Mouse (Mus musculus): ENCODE results near the gene Hist1h3f. TPM values are rescaled to one million over a fixed set of nuclear protein-coding genes. Genes with fewer than 3 reads are reported as not detected.
"Not testable (repeated sequence)": the region's sequence is repeated elsewhere in the genome, so short reads cannot be mapped to it uniquely, and the experiment has no call there.

The Hist1h3f gene
- polyA plus RNA-seq, 1 experiment from 2014 or later: 1.5 TPM

- H3K4me1 ChIP-seq; ATAC-seq (ENCODE audit: low FRiP score, low read depth); H3K36me3 ChIP-seq; H3K9me3 ChIP-seq; H3K27me3 ChIP-seq: not testable (repeated sequence)
- Histone ChIP-seq H3K4me2 (replicated peaks) (peak overlapping the region; percentile 69), H3K9ac (peak overlapping the region; percentile 74), H3K27ac (peak overlapping the region; percentile 96), H3K4me3 (peak overlapping the region; percentile 48)
- 0% methylated on average over 2 of the region's 5 CpGs for WGBS
These were observed 17.7 kb downstream of the Hist1h3f start for GRCm38 (mm10) chr13:23561531-23561882.

GRCm38 (mm10) chr13:23561883-23562659 is 18.2 kb downstream of the Hist1h3f start, which contains the start of gene Hist1h3e:
Hist1h3e (minus strand) TSS chr13:23562369.
- peak within 1 kb of the TSS; percentile 69 for H3K4me2 ChIP-seq (replicated peaks)
- not testable (repeated sequence) for H3K4me1 ChIP-seq, H3K27me3 ChIP-seq, H3K36me3 ChIP-seq, H3K9me3 ChIP-seq
- WGBS: under 1% methylated on average over 65 of the region's 67 CpGs
- peak; percentile 95 for ATAC-seq (ENCODE audit: low FRiP score, low read depth)
- H3K27ac ChIP-seq: peak within 1 kb of the TSS; percentile 96
- peak within 1 kb of the TSS; percentile 48 for H3K4me3 ChIP-seq
- H3K9ac ChIP-seq: peak within 1 kb of the TSS; percentile 74

- Histone ChIP-seq H3K4me3 (peak overlapping the region; percentile 48), H3K9me3 (no peaks in the 10 kb centered on the region), H3K27me3 (no peaks in the 10 kb centered on the region), H3K27ac (peak overlapping the region; percentile 96), H3K36me3 (no peaks in the 10 kb centered on the region), H3K4me1 (no peaks in the 10 kb centered on the region; the same call in 1 of the 2 replicates), H3K4me2 (replicated peaks) (peak overlapping the region; percentile 69), H3K9ac (peak overlapping the region; percentile 74)
- 5% methylated on average over 18 of the region's 18 CpGs for WGBS
- peak; percentile 68; the same call in 1 of the 2 replicates for ATAC-seq (ENCODE audit: low FRiP score, low read depth)
These were observed 19.0 kb downstream of the Hist1h3f start for GRCm38 (mm10) chr13:23562699-23563462.

- no peaks in the 10 kb centered on the region for H3K36me3 ChIP-seq
- H3K4me1 ChIP-seq: no peaks in the 10 kb centered on the region; the same call in 1 of the 2 replicates
- no peak overlapping the region for H3K9ac ChIP-seq
- ATAC-seq (ENCODE audit: low FRiP score, low read depth): no peak
- no peak overlapping the region for H3K4me3 ChIP-seq
- H3K9me3 ChIP-seq: no peaks in the 10 kb centered on the region
- H3K27ac ChIP-seq: no peak overlapping the region
- 89% methylated on average over 2 of the region's 2 CpGs for whole genome bisulfite sequencing
- H3K4me2 ChIP-seq (replicated peaks): no peak overlapping the region
- no peaks in the 10 kb centered on the region for H3K27me3 ChIP-seq
These were observed 20.6 kb downstream of the Hist1h3f start for GRCm38 (mm10) chr13:23564482-23564881.

GRCm38 (mm10) chr13:23570261-23571021 is 26.6 kb downstream of the Hist1h3f start:
- H3K27me3 ChIP-seq; H3K9me3 ChIP-seq; H3K36me3 ChIP-seq; ATAC-seq (ENCODE audit: low FRiP score, low read depth): not testable (repeated sequence)
- peak overlapping the region; percentile 75 for H3K4me2 ChIP-seq (replicated peaks)
- peak overlapping the region; percentile 96 for H3K27ac ChIP-seq
- H3K4me1 ChIP-seq: peaks cover 22% of the 10 kb centered on the region
- peak overlapping the region; percentile 53 for H3K4me3 ChIP-seq
- 1% methylated on average over 27 of the region's 41 CpGs for WGBS
- H3K9ac ChIP-seq: peak overlapping the region; percentile 63

DNA sequence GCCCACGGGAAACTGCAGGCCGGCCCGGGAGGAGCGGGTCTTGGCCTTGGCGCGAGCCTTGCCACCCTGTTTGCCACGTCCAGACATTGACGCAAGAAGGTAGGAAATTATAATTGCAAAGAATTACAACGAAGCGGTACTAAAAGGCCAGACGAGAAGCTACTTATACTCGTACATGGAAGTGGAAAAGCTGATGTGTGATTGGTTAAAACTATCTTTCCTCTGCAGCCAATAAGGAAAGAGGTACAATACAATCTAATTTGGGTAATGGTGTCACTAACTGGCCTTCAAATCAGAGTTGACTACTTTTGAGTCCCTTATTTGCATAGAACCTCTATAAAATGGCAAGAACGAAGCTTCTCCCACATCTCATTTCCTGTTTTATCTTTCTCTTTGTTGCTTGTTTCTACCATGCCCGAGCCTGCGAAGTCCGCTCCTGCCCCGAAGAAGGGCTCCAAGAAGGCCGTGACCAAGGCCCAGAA is 27.2 kb downstream of the Hist1h3f start, which contains the start of the genes Hist1h2ae and Hist1h2bg:
Hist1h2ae (minus strand) TSS at position 199 of the 482 bp plus-strand sequence.
Hist1h2bg (plus strand) TSS at position 375 of the 482 bp plus-strand sequence.
- peak; percentile 90 for ATAC-seq (ENCODE audit: low FRiP score, low read depth)
- Histone ChIP-seq H3K4me3 (peak within 1 kb of the TSS; percentile 53), H3K27me3 (no peaks in the 10 kb centered on the region), H3K4me2 (replicated peaks) (peak within 1 kb of the TSS; percentile 75), H3K4me1 (peaks cover 22% of the 10 kb centered on the region), H3K9ac (peak within 1 kb of the TSS; percentile 80), H3K27ac (peak within 1 kb of the TSS; percentile 96), H3K9me3 (no peaks in the 10 kb centered on the region), H3K36me3 (no peaks in the 10 kb centered on the region)
- WGBS: under 1% methylated on average over 18 of the region's 18 CpGs

GRCm38 (mm10) chr13:23571504-23572217 is 27.8 kb downstream of the Hist1h3f start:
- H3K36me3 ChIP-seq; H3K27me3 ChIP-seq; H3K9me3 ChIP-seq; ATAC-seq (ENCODE audit: low FRiP score, low read depth): not testable (repeated sequence)
- under 1% methylated on average over 16 of the region's 34 CpGs for WGBS
- peak overlapping the region; percentile 53 for H3K4me3 ChIP-seq
- H3K27ac ChIP-seq: peak overlapping the region; percentile 96
- H3K4me1 ChIP-seq: peaks cover 28% of the 10 kb centered on the region
- H3K9ac ChIP-seq: peak overlapping the region; percentile 80
- peak overlapping the region; percentile 75 for H3K4me2 ChIP-seq (replicated peaks)

DNA sequence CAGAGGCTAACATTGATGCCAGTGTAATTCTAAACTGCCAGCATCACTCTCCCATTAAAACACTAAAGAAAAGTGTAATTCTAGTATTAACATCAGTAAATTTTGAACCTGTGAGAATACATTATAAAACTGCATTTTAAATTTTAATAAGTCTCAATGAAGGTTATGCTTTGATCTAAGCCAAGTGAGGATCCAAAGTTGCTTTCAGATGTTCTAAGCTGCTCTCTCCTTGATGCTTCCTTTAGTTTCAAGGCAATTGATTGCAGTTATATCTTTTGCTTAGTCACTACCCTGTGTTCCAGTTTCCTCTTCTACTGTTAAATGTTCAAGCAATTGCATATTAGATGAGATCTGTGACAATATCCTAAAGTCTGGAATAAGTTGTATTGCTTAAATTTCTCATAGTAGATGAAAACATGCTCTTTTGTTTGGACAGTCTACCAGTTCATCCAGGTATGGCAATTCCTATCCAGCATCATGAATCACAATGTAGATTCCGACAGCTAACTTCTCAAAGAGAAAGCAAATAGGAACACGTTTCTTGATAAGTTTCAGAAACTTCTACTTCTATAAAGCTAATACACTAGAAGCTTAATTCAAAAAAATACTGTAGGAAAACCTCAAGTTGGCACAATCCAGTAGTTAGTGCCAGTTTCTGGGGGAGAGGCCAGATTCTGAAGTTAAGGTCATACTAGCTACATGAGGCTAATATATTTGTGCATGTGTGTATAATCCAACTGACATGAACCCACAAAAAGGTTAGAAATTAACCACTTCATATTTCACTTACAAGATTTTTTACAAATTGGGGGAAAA is 28.6 kb downstream of the Hist1h3f start:
- peaks cover 35% of the 10 kb centered on the region for H3K4me1 ChIP-seq
- H3K36me3 ChIP-seq: no peaks in the 10 kb centered on the region
- H3K4me3 ChIP-seq: peak overlapping the region; percentile 53
- no peaks in the 10 kb centered on the region for H3K27me3 ChIP-seq
- H3K9me3 ChIP-seq: no peaks in the 10 kb centered on the region
- peak overlapping the region; percentile 80 for H3K9ac ChIP-seq
- H3K4me2 ChIP-seq (replicated peaks): peak overlapping the region; percentile 75
- H3K27ac ChIP-seq: peak overlapping the region; percentile 96
- ATAC-seq (ENCODE audit: low FRiP score, low read depth): no peak
- WGBS: 36% methylated on average over 2 of the region's 2 CpGs

- peak overlapping the region; percentile 75 for H3K4me2 ChIP-seq (replicated peaks)
- 10% methylated on average over 20 of the region's 20 CpGs for WGBS
- H3K4me3 ChIP-seq: peak overlapping the region; percentile 53
- ATAC-seq (ENCODE audit: low FRiP score, low read depth); H3K36me3 ChIP-seq; H3K9me3 ChIP-seq; H3K27me3 ChIP-seq: not testable (repeated sequence)
- peaks cover 35% of the 10 kb centered on the region for H3K4me1 ChIP-seq
- peak overlapping the region; percentile 80 for H3K9ac ChIP-seq
- peak overlapping the region; percentile 96 for H3K27ac ChIP-seq
These were observed 29.4 kb downstream of the Hist1h3f start for GRCm38 (mm10) chr13:23573034-23573897.

All from limb, embryonic 13.5 days (tissue).